Mouse (Mus musculus) cerebellum, adult 2 months (tissue): Measurements from ENCODE around the gene Zmat5. TPM values are rescaled to one million over a fixed set of nuclear protein-coding genes. Genes with fewer than 3 reads are reported as not detected.

ENCODE experiments used
- DNase-seq, 2 experiments: peaks; one replicate each; pipeline ENCODE4 v3.0.0; 2021
- H3K27ac ChIP-seq: fragments of 200-500 bp; 2 replicates; pipeline ENCODE4 v1.5.1; 2012; ENCODE audit warnings: low read length, control low read depth, inconsistent platforms; ENCODE audit not compliant: insufficient read depth
- H3K27me3 ChIP-seq: fragments of 200-500 bp; 2 replicates; pipeline ENCODE4 v1.6.1; 2012; ENCODE audit warnings: inconsistent platforms, mild to moderate bottlenecking, low read length, moderate library complexity; ENCODE audit not compliant: control insufficient read depth, insufficient read depth
- H3K4me1 ChIP-seq: fragments of 200-500 bp; 2 replicates; pipeline ENCODE4 v1.6.1; 2011; ENCODE audit warnings: low read length; ENCODE audit not compliant: control insufficient read depth, insufficient read depth
- H3K4me3 ChIP-seq: fragments of 200-500 bp; replicated peaks from 2 replicates; pipeline ENCODE3; 2011; ENCODE audit warnings: mild to moderate bottlenecking, low read depth, low read length, control low read depth; ENCODE audit not compliant: insufficient read depth
- CTCF ChIP-seq: fragments of 200-500 bp; IDR thresholded peaks from 2 replicates; pipeline ENCODE4 v1.5.1; 2011; ENCODE audit warnings: low read depth, mild to moderate bottlenecking, control low read depth, low read length, moderate library complexity, borderline replicate concordance; ENCODE audit not compliant: insufficient read depth
- POLR2A ChIP-seq: fragments of 200-500 bp; IDR thresholded peaks from 2 replicates; pipeline ENCODE4 v1.6.1; 2011; ENCODE audit warnings: low read length, control low read depth, borderline replicate concordance; ENCODE audit not compliant: insufficient read depth
- WGBS: fragments of 180-500 bp; shearing (Covaris S2); methylation state at CpG from one replicate; pipeline ENCODE4 v1.1.7; 2018; 5-methylcytosine and 5-hydroxymethylcytosine counted together
- polyA plus RNA-seq: library from polyadenylated mRNA; depleted of rRNA; stranded (reverse); fragments of >200 nt; gene quantifications from 2 replicates; pipeline ENCODE4 v1.2.3, GENCODE M21; 2012; rRNA removed

Gene Zmat5
- polyA plus RNA-seq: 62.1 and 63.2 TPM in 2 replicates

DNA sequence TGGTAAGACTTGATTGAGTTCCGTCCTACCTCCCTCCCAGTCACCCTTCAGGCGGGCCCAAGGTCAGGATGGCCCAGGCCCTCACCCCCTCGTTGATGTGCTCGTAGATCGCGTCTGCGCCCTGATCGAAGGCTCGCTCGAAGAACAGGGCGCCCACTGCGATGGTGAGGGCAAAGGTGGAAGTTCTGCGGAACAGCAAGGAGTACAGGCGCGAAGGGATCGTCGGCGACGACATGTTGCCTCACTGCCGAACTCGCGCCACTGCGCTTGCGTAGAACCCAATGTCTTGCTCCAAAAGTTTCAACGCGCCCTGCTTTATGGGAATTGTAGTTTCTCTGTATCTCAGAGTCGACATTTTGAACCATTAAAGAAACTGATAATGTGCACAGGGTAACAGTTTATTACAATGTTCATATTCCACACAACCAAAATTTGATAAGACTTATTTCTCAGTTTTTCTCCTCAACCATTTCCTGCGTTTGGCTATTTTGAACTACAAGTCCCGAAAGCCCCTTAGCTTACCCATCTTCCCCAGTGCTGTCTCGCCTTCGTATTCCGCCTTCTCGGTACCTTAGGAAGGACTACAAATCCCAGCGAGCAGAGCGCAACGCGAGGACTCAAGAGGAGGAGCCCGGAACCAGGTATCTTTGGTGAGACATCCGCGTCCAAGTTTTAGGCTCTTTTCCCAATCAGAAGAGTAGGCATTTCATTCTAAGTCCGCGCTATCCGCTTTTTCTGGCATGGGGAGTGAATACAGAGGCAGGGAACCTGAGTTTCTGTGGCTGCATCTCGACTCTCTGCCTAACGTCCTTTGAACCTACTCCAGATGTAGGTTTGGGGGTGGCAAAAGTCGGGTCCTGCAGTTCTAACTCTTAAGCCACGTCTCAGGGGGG, at the start of gene Zmat5, which contains the start of gene Uqcr10:
Zmat5 (plus strand) TSS at position 607 of the 893 bp plus-strand sequence.
Uqcr10 (minus strand) TSS at position 271 of the 893 bp plus-strand sequence.
- peak; percentile 93 to 94 for DNase-seq
- WGBS: under 1% methylated on average over 47 of the region's 47 CpGs
- no peaks in the 10 kb centered on the region; the same call in 1 of the 2 replicates for H3K4me1 ChIP-seq
- TF ChIP-seq CTCF (no peak), POLR2A (peak; percentile 98)
- H3K27me3 ChIP-seq: no peaks in the 10 kb centered on the region
- H3K4me3 ChIP-seq: peak within 1 kb of the TSS; percentile 96
- peak within 1 kb of the TSS; percentile 85 for H3K27ac ChIP-seq

DNA sequence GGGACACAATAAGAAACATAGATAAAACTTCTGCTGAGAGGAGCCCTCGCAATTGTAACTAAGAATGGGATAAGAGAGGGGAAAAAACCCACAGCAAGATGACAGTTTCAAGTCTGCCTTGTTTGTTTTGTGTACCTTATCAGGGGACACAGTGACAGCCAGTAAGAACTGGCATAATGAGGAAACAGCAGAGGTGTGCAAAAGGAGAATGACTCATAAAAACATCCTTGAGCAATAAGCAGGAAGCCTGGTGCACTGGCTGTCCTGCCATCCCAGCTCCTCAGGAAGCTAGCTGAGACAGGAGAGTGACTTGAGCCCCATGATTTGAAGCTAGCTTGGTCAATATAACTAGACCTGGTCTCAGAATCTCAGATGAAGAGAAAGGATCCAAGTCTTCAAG, 44.7 kb upstream of the Zmat5 start:
- Histone ChIP-seq H3K27me3 (no peaks in the 10 kb centered on the region), H3K27ac (no peak overlapping the region), H3K4me1 (no peaks in the 10 kb centered on the region), H3K4me3 (no peak overlapping the region)
- DNase-seq: no peak
- TF ChIP-seq POLR2A (no peak), CTCF (no peak)
- WGBS: 97% methylated on average over 1 of the region's 1 CpGs

DNA sequence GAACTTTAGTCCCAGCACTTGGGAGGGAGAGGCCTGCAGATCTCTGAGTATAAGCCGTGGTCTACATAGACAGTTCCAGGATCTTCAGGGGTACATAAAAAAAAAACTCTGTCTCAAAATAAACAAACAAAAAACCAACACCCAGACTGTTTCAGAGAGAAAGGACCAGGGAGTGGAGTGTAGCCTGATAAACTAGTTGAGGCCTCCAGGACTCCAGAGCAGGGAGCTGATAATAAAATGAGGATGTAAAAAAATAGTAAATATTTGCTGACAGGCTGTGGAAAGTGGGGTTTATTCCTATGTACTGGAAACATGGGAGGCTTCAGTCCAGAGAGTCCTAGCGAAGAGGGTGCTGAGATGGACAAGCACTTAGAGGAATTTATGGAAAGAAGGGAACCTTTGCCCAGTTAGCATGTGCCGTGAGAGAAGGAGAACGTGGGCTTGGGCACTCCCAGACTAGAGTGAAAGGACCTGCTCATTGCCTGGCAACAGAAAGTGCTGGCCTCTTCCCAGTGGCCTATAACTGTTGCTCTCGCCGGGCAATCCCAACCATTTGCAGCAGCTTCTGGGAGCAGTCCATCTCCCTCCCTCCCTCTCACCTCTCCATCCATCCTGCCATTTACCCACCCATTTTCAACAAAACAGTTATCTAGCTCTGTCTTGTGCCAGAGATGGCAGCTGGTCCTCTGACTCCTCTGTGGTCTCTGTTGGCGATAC, 44.0 kb upstream of the Zmat5 start:
- Histone ChIP-seq H3K4me3 (no peak overlapping the region), H3K27me3 (no peaks in the 10 kb centered on the region), H3K4me1 (no peaks in the 10 kb centered on the region), H3K27ac (no peak overlapping the region)
- TF ChIP-seq POLR2A (no peak), CTCF (no peak)
- no peak for DNase-seq
- 77% methylated on average over 7 of the region's 7 CpGs for WGBS

DNA sequence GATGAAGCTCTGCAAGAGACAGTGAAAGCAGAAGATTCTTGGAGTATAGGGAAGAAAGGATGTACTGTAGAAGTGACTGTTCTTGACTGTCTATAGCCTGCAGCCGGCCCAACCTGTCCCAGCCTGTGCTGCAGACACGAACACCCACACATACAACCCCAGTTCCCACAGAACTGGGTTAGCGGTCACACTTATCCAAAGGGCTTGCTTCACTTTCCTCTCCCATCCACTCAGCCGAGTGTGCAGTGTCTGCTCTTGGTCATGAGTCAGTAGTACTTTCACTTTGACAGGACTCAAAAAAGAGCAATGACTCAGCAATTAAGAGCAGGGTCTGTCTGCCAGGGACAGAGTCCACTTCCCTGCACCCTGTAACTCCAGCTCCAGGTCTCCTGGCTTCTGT, 43.2 kb upstream of the Zmat5 start:
- DNase-seq: no peak
- 86% methylated on average over 4 of the region's 4 CpGs for WGBS
- Histone ChIP-seq H3K27me3 (no peaks in the 10 kb centered on the region), H3K27ac (no peak overlapping the region), H3K4me1 (no peaks in the 10 kb centered on the region), H3K4me3 (no peak overlapping the region)
- no peak for TF ChIP-seq CTCF
- no peak for TF ChIP-seq POLR2A

DNA sequence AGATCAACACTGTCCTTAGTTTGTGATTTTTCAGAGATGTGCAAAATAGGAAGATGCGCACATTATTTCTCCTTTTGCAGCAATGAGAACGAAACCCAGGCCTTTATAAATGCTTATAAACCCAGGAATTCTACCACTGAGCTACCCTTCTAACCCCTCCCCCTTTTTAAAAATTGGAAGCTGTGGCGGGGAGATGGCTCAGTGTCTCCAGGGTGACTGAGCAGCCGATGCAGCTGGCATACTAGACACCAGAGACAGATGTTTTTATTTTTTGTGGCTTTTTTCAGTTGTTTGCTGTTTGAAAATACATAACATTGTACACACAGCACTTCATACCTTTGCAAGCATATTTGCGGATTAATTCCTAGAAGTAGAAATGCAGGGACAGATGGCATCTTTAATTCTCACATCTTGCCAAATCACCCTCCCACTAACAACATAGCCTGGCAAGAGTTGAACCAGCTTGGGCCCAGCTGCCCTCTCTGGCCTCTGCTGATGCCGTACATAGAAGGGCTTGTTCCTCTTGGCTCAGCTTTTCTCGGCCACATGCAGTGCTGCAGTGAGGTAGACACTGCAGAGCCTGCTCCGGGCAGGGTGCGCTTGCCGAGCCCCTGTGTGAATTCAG, 42.5 kb upstream of the Zmat5 start:
- peak; percentile 56 to 82 for DNase-seq
- H3K27me3 ChIP-seq: no peaks in the 10 kb centered on the region
- no peak for TF ChIP-seq POLR2A
- TF ChIP-seq CTCF: no peak
- no peaks in the 10 kb centered on the region for H3K4me1 ChIP-seq
- WGBS: 28% methylated on average over 10 of the region's 10 CpGs
- H3K27ac ChIP-seq: no peak overlapping the region
- no peak overlapping the region for H3K4me3 ChIP-seq

DNA sequence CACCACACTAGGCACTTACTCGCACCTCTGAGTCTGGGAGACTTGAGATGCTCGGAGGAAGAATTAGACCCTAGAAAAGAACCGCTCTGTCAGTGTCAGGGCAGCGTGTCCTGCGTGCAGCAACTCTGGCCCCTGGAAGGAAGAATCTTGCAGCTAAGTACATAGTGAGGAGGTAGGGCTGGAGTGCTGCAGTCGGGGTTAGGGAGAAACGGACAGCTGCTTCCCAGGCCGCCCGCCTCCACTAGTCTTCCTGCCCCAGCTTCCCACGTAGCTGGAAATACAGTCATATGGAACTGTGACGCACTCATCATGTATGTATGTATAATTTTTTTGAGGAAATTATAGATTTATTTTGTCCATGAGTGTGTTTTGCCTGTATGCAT, 42.0 kb upstream of the Zmat5 start:
- no peaks in the 10 kb centered on the region for H3K27me3 ChIP-seq
- DNase-seq: no peak
- H3K4me3 ChIP-seq: no peak overlapping the region
- TF ChIP-seq CTCF (no peak), POLR2A (no peak)
- WGBS: 38% methylated on average over 11 of the region's 11 CpGs
- no peak overlapping the region for H3K27ac ChIP-seq
- no peaks in the 10 kb centered on the region for H3K4me1 ChIP-seq

DNA sequence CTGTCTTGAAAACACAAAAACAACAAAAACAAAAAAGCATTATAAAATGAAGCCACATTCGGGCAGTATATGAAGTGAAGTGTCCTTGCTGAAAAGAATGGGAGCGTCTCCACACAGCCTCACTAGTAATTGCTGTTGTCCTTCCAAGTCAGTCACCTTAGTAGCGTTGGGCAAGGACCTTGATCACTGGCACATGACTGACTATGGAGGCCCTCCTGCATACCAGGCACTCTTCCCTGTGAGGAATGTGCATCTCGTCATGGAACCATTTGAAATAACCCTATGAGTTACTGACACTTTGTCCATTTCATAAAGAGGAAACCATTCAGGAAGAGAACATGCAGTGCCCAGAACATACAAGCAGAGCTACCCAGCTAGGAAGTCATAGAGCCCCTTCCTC, 32.7 kb upstream of the Zmat5 start:
- WGBS: 82% methylated on average over 4 of the region's 4 CpGs
- TF ChIP-seq CTCF (no peak), POLR2A (no peak)
- H3K27ac ChIP-seq: no peak overlapping the region
- no peaks in the 10 kb centered on the region for H3K27me3 ChIP-seq
- no peaks in the 10 kb centered on the region for H3K4me1 ChIP-seq
- no peak for DNase-seq
- no peak overlapping the region for H3K4me3 ChIP-seq

DNA sequence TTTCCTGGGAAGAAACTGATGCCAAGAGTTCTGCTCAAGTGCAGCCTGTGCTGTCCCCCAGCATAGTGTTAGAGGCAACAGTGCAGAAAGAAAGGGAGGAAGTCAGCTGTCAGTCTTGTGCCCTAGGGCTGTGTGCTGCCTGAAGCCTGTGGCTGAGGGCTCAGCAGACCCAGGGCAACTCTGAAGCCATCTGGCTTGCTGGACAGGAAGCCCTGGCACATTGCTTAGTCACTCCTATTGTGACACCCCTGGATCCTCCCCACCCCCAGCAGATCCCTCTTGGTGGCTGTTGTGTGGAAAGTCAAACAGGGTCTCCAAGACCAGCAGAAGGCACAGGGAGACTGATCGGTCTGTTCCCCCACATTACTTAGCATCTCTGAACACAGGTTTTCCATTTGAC, 29.9 kb upstream of the Zmat5 start:
- Histone ChIP-seq H3K4me1 (peaks cover 8% of the 10 kb centered on the region; the same call in 1 of the 2 replicates), H3K27me3 (no peaks in the 10 kb centered on the region), H3K27ac (no peak overlapping the region), H3K4me3 (no peak overlapping the region)
- 81% methylated on average over 1 of the region's 1 CpGs for WGBS
- no peak for DNase-seq
- TF ChIP-seq POLR2A (no peak), CTCF (no peak)
